Mouse (Mus musculus) ES-E14 (cell line): ENCODE results near the gene Atxn2l.

Experiments
- HCFC1 ChIP-seq: IDR thresholded peaks from 2 replicates; pipeline ENCODE4 v1.6.1; 2012; ENCODE audit warnings: low read length, inconsistent platforms, borderline replicate concordance; ENCODE audit not compliant: insufficient read depth
- ZNF384 ChIP-seq: IDR thresholded peaks from 2 replicates; pipeline ENCODE4 v1.6.1; 2012; ENCODE audit warnings: low read depth, low read length, inconsistent platforms

GRCm38 (mm10) chr7:126463004-126463403, 40.2 kb downstream of the Atxn2l start, which contains the start of gene Atp2a1:
- TF ChIP-seq ZNF384 (no peak), HCFC1 (no peak)
